Mouse (Mus musculus): Measurements from ENCODE around the gene Siglec1. TPM values are rescaled to one million over a fixed set of nuclear protein-coding genes. Genes with fewer than 3 reads are reported as not detected.

Siglec1 gene
- 0.23 and 0.36 TPM in 2 replicates for polyA plus RNA-seq (2015; fragmentation: Nextera tagmentation; extraction: Ambion mirVana)

DNA sequence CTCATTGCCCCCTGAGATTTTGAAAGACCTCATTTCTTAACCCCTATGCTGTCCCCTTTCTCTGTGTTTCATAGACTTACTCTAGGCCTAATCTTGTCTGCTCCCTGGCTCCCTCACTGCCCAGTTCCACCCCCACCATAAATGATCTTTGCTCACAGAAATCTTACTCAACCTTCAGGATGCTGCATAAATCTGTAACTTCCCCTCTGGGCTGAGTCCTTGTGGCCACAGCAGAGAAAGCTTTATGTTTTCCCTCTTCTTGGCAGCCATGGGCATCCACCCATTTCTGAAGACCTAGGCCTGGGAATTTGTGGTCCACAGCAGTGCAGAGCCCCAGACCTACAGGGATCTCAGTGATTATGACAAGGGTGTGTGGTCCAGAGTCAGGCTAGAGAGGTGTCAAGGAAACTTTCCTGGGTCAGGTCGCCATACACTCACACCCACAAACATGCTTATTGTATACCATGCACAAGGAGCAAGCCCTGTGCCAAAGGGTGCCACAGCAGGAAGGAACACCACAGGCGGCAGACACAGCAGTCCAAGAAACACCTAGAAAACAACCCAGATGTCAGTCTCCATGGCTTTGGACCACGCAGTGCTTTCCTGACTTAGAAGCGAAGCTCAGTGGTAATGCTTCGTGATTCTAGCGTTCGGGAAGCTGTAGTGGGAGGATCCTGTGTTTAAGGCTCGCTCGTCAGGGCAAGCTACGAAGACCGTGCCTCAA, at the start of gene Siglec1:
Siglec1 (minus strand) TSS at position 99 of the 724 bp plus-strand sequence.
- ATAC-seq (ENCODE audit: low FRiP score), result no peak
- H3K27me3 ChIP-seq (replicated peaks), result no peaks in the 10 kb centered on the region
- no peaks in the 10 kb centered on the region for H3K36me3 ChIP-seq
- 88% methylated on average over 11 of the region's 11 CpGs for whole genome bisulfite sequencing
- no peak within 1 kb of the TSS for H3K4me3 ChIP-seq (replicated peaks)
- no peaks in the 10 kb centered on the region for H3K4me1 ChIP-seq
- H3K27ac ChIP-seq (replicated peaks), result no peak within 1 kb of the TSS
- H3K9me3 ChIP-seq (replicated peaks), result no peaks in the 10 kb centered on the region
- H3K9ac ChIP-seq (replicated peaks), result no peak within 1 kb of the TSS
- H3K4me2 ChIP-seq, result no peak within 1 kb of the TSS

DNA sequence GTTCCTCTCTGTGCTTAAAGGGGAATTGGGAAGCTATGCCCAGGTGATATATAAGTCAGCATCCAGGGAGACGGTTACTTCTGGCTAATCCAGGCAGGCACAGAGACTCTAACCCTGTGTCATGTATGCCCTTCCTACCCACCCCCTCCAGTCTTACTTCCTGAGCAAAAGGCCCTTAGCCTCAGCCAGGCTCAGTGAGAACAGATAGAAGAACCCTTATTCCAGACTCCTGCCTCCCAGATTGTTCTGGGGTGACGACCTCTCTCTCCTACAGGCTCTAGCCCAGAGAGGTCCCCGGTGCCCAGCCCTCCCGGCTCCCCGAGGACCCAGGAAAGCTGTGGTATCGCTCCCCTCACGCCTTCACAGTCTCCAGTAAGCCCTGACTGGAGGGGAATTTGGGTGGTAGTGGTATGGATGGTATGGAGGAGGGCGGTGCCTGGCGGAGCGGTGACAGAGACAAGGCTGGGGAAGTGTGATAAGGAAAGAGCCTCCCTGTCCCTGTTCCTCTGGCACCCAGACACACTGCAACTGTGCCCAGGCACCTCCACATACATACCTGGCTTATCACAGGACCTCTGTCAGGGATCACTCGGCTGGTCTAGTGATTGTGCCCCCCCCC, 49.1 kb upstream of the Siglec1 start:
- Histone ChIP-seq H3K36me3 (no peaks in the 10 kb centered on the region), H3K27me3 (replicated peaks) (no peaks in the 10 kb centered on the region), H3K27ac (replicated peaks) (no peak overlapping the region), H3K9ac (replicated peaks) (no peak overlapping the region), H3K4me3 (replicated peaks) (no peak overlapping the region), H3K4me1 (no peaks in the 10 kb centered on the region), H3K4me2 (no peak overlapping the region), H3K9me3 (replicated peaks) (no peaks in the 10 kb centered on the region)
- WGBS, result 74% methylated on average over 11 of the region's 11 CpGs
- no peak for ATAC-seq (ENCODE audit: low FRiP score)

DNA sequence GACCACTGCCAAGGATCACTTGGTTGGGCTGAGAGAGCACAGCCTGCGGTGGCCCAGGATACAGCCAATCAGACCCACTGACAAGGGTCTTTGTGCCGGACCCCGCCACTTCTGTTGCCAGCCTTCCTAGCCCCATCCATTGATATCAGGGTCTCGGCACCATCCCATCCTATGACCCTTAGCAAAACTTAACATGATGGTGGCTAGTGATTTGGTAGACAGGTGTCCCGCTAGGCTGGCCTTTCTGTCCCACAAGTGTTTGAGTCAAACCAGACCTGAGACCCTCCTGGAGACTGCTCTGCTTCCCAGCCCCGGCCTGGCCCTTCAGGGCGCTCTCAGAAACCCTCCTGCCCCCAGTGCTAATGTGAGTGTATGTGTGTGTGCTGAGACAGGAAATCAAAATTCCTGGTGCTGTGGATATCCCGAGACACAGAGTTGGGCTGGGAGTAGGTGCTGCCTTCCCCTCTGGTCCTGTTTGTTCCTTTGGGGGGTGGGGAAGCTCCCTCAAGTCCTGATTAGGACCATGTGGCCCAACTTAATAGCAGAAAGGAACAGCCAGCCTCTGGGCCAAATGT, 48.3 kb upstream of the Siglec1 start:
- H3K27me3 ChIP-seq (replicated peaks), result no peaks in the 10 kb centered on the region
- no peaks in the 10 kb centered on the region for H3K4me1 ChIP-seq
- no peak overlapping the region for H3K27ac ChIP-seq (replicated peaks)
- no peak for ATAC-seq (ENCODE audit: low FRiP score)
- no peaks in the 10 kb centered on the region for H3K9me3 ChIP-seq (replicated peaks)
- 94% methylated on average over 8 of the region's 8 CpGs for WGBS
- no peaks in the 10 kb centered on the region for H3K36me3 ChIP-seq
- H3K4me3 ChIP-seq (replicated peaks), result no peak overlapping the region
- no peak overlapping the region for H3K4me2 ChIP-seq
- no peak overlapping the region for H3K9ac ChIP-seq (replicated peaks)

DNA sequence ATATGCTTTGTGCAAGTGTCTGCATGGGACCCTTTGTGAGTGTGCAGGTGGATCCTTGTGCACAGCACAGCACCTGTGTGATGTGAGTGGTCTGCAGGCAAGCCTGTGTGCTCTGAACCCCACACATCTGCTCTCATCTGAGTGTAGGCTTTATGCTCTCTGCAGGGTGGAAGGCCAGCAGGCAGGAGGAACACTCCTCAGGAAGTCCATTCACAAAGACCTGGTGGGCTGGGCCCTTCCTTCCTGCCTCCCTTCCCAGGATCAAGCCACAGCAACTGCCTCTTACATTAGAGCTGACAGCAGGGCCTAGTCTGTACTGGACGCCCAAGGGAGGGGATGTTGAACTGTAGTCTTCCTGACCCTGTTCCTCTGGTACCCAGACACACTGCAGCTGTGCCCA, 47.8 kb upstream of the Siglec1 start:
- Histone ChIP-seq H3K9ac (replicated peaks) (no peak overlapping the region), H3K4me2 (no peak overlapping the region), H3K36me3 (no peaks in the 10 kb centered on the region), H3K9me3 (replicated peaks) (no peaks in the 10 kb centered on the region), H3K27ac (replicated peaks) (no peak overlapping the region; the same call in 1 of the 2 replicates), H3K27me3 (replicated peaks) (no peaks in the 10 kb centered on the region), H3K4me3 (replicated peaks) (no peak overlapping the region), H3K4me1 (no peaks in the 10 kb centered on the region)
- ATAC-seq (ENCODE audit: low FRiP score), result no peak
- WGBS, result 75% methylated on average over 1 of the region's 1 CpGs

DNA sequence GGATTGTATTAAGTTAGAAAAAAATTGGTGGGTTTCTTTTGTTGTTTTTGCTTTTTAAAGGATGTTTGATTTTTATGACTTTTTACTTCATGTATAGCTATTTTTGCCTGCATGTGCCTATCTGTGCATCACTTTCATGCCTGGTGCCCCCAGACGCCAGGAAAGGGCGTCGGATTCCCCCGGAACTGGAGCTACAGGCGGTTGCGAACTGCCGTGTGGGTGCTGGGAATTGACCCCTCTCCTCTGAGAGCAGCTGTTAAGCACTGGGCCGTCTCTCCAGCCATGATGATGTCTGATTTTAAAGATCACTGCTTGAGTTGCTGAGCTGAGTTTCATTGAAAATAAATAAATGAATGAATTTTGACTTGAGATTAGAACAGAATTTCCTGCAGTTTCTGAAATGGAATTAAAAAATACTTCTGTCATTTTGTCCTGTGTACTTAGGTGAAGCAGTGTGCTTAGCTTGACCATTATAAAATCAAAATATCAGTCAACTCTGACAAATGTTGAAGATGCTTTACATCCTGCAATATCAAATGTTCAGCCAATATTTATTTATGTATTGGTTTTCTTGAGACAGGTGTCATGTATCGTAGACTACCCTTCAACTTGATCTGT, 46.5 kb upstream of the Siglec1 start, which contains the start of gene Gm11037:
Gm11037 (plus strand) TSS at position 568 of the 618 bp plus-strand sequence.
- H3K9ac ChIP-seq (replicated peaks), result no peak within 1 kb of the TSS
- no peak for ATAC-seq (ENCODE audit: low FRiP score)
- H3K4me2 ChIP-seq, result no peak within 1 kb of the TSS
- 0 out of 2 replicates have a peak, but pooled peaks cover 3% of the 10 kb centered on the region for H3K27me3 ChIP-seq (replicated peaks)
- H3K9me3 ChIP-seq (replicated peaks), result no peaks in the 10 kb centered on the region
- 85% methylated on average over 9 of the region's 9 CpGs for WGBS
- 0 out of 2 replicates have a peak, but pooled peaks cover 2% of the 10 kb centered on the region for H3K4me1 ChIP-seq
- no peak within 1 kb of the TSS; the same call in 1 of the 2 replicates for H3K27ac ChIP-seq (replicated peaks)
- H3K36me3 ChIP-seq, result no peaks in the 10 kb centered on the region
- no peak within 1 kb of the TSS for H3K4me3 ChIP-seq (replicated peaks)

DNA sequence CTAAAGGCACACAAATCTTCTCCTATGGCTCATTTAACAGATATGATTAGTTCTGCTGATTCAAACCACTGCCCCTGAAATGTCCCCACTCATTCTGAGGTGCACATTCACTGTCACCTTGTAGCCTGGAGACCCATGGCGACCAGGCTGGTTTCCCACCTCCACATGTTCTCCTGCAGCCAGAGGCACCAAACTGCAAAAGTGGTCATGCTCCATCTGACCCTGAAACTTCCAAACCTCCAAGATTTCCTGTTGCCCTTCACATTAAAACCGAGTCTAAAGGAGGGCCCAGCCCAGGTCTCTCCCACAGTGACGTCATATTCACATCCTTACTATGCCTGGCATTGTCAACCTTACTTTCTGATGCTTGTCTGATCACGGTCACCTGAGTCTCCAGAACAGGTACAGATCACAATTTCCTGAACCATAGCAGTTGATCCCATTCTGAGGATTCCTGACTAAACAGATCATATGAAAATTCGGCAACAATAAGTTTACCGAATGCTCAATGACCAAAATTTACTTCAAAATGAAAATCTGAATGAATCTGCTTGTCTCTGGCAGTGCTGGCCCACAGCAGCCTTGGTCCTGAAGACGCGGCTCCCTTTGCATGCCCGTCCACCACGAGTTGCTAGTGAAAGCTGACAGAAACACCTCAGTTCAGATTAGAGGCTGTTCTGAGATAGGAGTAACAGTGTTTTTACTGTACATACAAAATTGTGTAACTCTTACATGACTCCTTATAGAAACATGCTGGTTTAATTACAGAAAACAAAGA, 45.7 kb upstream of the Siglec1 start:
- Histone ChIP-seq H3K36me3 (no peaks in the 10 kb centered on the region), H3K27ac (replicated peaks) (no peak overlapping the region), H3K9ac (replicated peaks) (no peak overlapping the region), H3K4me2 (no peak overlapping the region), H3K4me1 (peaks cover 6% of the 10 kb centered on the region), H3K27me3 (replicated peaks) (0 out of 2 replicates have a peak, but pooled peaks cover 3% of the 10 kb centered on the region), H3K4me3 (replicated peaks) (no peak overlapping the region), H3K9me3 (replicated peaks) (no peaks in the 10 kb centered on the region)
- no peak for ATAC-seq (ENCODE audit: low FRiP score)
- 80% methylated on average over 10 of the region's 10 CpGs for WGBS

DNA sequence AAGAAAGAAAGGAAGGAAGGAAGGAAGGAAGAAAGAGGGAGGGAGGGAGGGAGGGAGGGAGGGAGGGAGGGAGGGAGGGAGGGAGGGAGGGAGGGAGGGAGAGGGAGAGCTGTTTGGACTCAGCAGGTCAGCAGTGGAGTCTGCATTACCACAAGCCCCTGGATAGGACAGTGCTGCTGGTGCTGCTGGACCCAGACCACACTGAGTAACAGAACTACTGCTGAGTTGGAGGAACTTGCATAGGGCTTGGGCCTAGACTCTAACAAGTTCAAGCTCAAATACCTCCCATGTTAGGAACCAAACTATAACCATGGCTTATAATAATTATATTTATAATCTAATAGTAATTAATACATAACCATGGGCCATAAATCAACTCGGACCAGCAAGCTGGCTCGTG, 44.3 kb upstream of the Siglec1 start:
- no peak for ATAC-seq (ENCODE audit: low FRiP score)
- 73% methylated on average over 2 of the region's 2 CpGs for WGBS
- no peak overlapping the region for H3K4me2 ChIP-seq
- H3K9ac ChIP-seq (replicated peaks), result no peak overlapping the region
- no peak overlapping the region for H3K4me3 ChIP-seq (replicated peaks)
- H3K9me3 ChIP-seq (replicated peaks), result no peaks in the 10 kb centered on the region
- 0 out of 2 replicates have a peak, but pooled peaks cover 3% of the 10 kb centered on the region for H3K27me3 ChIP-seq (replicated peaks)
- H3K27ac ChIP-seq (replicated peaks), result no peak overlapping the region
- H3K4me1 ChIP-seq, result peaks cover 15% of the 10 kb centered on the region
- no peaks in the 10 kb centered on the region for H3K36me3 ChIP-seq

DNA sequence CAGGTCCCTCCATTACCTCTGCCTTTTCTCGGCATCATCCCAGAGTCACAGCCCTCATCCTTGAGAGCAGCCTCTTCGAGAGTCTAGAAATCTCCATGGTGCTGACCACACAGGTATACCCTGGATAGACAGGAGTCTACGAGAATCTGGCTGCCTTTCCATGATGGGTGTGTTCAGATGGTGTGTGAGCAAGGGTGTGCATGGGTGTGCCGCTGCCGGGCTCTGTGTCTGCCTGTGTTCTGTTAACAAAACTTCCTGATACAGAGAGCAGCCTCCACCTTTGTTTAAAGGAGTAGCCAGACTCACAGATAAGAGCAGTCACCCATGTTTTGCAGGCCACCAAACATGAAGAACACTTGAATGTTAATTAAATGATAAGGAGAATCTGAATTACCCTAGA, 43.3 kb upstream of the Siglec1 start:
- H3K9ac ChIP-seq (replicated peaks), result no peak overlapping the region
- no peaks in the 10 kb centered on the region for H3K36me3 ChIP-seq
- H3K4me3 ChIP-seq (replicated peaks), result no peak overlapping the region
- no peak overlapping the region for H3K4me2 ChIP-seq
- no peak overlapping the region for H3K27ac ChIP-seq (replicated peaks)
- 84% methylated on average over 5 of the region's 5 CpGs for WGBS
- ATAC-seq (ENCODE audit: low FRiP score), result no peak
- H3K9me3 ChIP-seq (replicated peaks), result no peaks in the 10 kb centered on the region
- 0 out of 2 replicates have a peak, but pooled peaks cover 3% of the 10 kb centered on the region for H3K27me3 ChIP-seq (replicated peaks)
- H3K4me1 ChIP-seq, result peaks cover 15% of the 10 kb centered on the region

DNA sequence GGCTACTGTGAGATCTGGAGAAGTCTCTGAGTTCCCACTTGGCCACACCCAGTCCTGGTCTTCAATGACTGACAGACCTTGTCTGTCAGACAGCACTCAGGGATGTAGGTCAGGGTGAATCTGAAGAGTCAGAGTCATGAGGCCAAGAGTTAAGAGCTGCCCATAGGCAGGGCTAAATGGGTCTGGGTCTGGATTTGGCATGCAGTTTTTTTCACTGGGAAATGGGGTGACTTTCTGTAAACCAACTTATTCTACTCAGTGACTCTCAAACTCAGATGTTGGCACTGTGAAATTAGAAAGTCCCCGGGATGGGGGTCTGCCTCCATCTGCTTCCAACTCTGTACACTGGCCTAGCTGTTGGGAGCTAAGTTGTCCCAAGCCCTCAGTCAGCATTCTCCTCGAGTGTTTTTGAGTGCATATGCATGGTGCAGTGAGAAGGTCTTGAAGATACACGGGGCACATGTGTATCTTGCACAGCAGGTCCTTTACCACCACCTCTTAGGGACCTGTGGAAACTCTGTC, 42.1 kb upstream of the Siglec1 start:
- Histone ChIP-seq H3K9ac (replicated peaks) (no peak overlapping the region), H3K9me3 (replicated peaks) (no peaks in the 10 kb centered on the region), H3K27ac (replicated peaks) (no peak overlapping the region), H3K4me1 (peaks cover 15% of the 10 kb centered on the region), H3K36me3 (no peaks in the 10 kb centered on the region), H3K4me2 (peak overlapping the region; percentile 78; the same call in 1 of the 2 replicates), H3K4me3 (replicated peaks) (peak overlapping the region; percentile 44; the same call in 1 of the 2 replicates), H3K27me3 (replicated peaks) (0 out of 2 replicates have a peak, but pooled peaks cover 3% of the 10 kb centered on the region)
- 82% methylated on average over 3 of the region's 3 CpGs for WGBS
- ATAC-seq (ENCODE audit: low FRiP score), result no peak

DNA sequence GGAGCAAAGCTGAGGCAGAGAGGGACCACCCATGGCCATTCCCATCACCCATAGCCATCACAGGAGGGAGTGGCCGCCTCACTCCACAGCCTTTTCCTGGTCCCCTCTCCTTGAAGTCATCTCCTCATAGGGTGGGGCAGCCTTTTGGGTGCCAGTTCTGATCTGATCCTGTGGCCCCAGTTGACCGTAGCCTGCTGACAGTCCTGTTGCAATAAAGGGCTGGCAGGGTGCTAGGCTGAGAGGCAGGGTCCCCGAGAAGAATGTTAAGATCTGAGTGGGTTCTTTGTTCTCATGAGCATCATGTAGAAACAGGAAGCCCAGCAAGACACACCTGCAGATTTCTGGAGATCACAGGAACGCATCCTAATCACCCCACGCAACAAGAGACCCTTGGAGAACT, 41.6 kb upstream of the Siglec1 start:
- H3K4me2 ChIP-seq, result peak overlapping the region; percentile 78
- no peak overlapping the region for H3K27ac ChIP-seq (replicated peaks)
- no peaks in the 10 kb centered on the region for H3K9me3 ChIP-seq (replicated peaks)
- H3K36me3 ChIP-seq, result no peaks in the 10 kb centered on the region
- H3K4me1 ChIP-seq, result peaks cover 15% of the 10 kb centered on the region
- WGBS, result 86% methylated on average over 5 of the region's 5 CpGs
- H3K4me3 ChIP-seq (replicated peaks), result peak overlapping the region; percentile 44
- no peak for ATAC-seq (ENCODE audit: low FRiP score)
- no peak overlapping the region for H3K9ac ChIP-seq (replicated peaks)
- 0 out of 2 replicates have a peak, but pooled peaks cover 3% of the 10 kb centered on the region for H3K27me3 ChIP-seq (replicated peaks)

Data from neural tube, embryonic 15.5 days (tissue).